Mouse (Mus musculus): Measurements from ENCODE around the gene Olfr547.
"Not testable (repeated sequence)": the region's sequence is repeated elsewhere in the genome, so short reads cannot be mapped to it uniquely, and the experiment has no call there.

The Olfr547 gene

DNA sequence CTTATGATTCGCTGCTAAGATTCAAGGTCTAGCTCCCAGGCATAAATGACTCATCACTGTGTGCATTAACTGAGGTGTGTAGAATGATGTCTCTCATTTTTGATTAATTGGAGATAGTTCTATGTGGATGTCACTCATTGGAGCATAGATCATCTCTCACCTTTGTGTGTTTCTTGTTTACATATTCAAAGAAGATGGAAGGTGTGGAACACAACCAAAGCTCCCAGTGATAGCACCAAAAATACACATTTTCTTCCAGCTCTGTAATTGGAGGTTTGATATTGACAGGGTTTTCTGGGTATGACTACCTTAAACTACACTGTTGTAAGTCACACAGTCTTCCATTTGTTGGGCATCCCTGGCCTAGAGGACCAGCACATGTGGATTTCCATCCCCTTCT is at the start of gene Olfr547:
Gene Olfr547 (plus strand): TSS at position 301 of the 400 bp plus-strand sequence.
- no peak for DNase-seq (ENCODE audit: low spot score)

DNA sequence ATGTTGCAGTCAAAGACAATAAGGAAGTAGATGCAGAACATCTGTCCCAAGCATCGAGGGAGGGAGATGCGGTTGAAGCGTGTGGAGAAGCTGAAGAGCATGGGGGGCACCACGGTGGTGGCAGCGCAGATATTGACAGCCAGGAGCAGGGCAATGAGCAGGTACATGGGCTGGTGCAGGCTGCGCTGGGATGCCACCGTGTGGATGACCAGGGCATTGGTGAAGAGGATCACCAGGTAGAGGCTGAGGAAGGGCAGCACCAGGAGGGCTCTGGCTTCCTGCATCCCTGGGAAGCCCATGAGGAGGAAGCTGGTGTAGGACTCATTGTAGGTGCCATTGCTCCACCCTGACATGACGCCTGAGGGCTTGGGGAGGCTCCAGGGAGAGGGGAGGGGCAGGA is 49.8 kb upstream of the Olfr547 start:
- DNase-seq (ENCODE audit: low spot score): not testable (repeated sequence)

DNA sequence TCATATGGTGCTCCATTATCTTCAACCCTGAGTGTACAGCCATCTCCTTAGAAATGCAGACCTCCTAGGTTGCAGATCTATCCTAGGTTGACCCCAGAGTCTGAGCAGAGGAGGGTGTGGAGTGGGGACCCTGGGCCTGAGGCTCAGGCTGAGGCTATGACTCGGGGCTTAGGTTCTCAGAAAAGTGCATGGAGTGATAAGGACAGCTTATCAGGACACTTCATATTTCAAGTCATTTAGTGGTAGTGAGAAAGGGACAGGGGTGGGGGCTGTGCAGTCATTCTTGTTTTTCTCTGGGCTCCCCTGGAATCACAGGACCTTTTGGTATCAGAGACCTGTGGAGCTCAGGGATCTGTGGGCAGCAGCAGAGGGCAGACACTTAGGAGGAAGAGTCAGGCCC is 48.4 kb upstream of the Olfr547 start:
- no peak for DNase-seq (ENCODE audit: low spot score)

DNA sequence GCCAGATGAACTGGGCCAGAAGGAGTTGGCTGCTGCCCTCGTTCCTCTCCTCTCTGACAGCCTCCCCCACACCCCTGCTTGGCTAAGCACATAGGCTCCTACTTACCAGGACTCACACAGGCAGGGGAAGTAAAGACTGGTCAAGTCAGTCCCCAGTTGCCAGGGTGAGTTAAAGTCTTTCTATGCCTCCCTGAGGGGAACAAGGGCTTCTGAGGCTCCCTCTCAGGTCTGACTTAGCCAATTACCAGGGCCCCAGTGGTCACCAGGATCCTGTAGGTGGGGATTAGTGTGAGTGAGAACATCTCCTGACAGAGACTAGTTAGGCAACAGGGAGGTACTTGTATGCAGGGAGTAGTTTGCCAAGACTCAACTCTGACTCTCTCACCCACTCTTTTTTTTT is 46.4 kb upstream of the Olfr547 start, which contains the start of gene Olfr544:
Gene Olfr544 (minus strand): TSS at position 153 of the 400 bp plus-strand sequence.
- no peak for DNase-seq (ENCODE audit: low spot score)

DNA sequence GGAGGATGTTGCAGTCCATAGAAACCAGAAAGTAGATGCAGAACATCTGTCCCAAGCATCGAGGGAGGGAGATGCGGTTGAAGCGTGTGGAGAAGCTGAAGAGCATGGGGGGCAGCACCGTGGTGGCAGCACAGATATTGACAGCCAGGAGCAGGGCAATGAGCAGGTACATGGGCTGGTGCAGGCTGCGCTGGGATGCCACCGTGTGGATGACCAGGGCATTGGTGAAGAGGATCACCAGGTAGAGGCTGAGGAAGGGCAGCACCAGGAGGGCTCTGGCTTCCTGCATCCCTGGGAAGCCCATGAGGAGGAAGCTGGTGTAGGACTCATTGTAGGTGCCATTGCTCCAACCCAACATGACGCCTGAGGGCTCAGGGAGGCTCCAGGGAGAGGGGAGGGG is 40.1 kb upstream of the Olfr547 start:
- DNase-seq (ENCODE audit: low spot score): not testable (repeated sequence)

DNA sequence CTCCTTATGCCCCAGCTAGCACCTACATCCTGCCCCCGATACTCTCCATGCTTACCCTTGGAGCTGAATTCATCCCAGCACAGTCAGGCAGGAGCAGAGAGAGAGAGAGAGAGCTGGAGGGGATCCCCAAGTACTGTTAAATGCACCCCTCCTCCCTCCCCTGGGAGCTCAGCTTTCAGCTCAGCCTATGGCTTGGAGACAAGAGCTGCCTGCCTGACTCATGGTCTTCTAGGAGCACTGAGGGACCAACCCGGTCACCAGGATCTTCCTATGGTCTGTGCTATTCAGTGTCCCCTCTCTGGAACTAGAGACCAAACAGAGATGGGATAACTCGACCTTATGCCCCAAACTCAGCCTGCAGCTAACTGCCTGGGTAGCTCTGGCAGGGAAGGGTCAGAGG is 35.1 kb upstream of the Olfr547 start, which contains the start of gene Olfr545:
Gene Olfr545 (minus strand): TSS at position 101 of the 400 bp plus-strand sequence.
- no peak for DNase-seq (ENCODE audit: low spot score)

DNA sequence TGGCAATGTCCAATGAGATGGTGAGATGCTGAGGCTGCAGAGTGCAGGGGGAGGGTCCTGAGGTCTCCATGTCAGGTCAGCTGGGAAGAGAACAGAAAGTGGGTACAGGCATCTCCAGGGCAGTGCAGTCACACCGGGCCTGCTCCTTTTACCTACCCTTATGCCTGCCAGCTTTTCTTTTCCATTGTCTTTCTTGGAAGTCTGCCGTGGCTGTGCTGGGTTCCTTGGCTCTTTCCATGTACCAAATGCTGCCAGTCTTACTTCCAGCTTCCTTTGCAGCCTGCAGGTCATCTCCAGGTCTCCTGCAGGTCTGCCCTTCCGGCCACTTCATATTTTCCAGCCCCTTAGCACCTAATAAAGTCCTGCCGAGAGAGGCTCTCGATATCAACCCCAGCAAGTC is 32.6 kb upstream of the Olfr547 start:
- DNase-seq (ENCODE audit: low spot score): no peak

DNA sequence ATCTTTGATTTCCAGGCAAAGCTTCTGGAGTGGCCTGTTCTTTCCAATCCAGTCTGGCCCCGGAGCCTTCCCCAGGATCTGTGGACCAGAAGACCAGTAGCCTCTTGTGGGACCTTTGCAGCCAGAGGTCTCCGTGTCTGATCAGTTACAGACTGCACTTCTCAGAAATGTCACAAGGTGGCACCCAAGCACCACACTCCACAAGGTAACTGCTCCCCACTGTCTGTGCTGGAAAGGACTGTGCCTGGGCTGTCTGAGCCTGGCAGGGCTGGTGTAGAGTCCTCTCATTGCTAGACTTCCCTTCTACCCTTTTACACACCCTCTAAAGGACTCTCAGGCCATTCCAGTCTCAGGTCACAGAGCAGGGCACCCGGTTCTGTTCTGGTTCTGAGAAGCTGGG is 27.7 kb upstream of the Olfr547 start:
- no peak for DNase-seq (ENCODE audit: low spot score)

DNA sequence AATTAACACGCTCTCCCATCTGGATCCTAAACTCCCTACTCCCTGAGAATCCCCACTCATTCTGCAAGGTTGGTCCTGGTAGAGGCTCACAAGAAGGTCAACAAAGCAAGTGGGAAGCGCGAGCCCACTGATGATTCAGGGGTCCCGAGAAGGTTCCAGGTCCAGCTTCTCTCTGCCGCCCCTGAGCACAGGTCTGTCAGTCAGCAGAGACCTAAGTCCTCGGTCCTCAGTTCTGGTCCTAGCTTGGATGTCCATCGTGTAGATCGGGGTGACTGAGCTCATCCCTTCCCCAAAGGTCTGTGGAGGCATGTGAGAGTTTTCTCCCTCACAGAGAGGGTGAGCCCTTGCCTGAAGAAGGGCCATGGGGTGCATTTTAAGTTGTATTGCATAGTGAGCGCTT is 26.5 kb upstream of the Olfr547 start:
- DNase-seq (ENCODE audit: low spot score): no peak

DNA sequence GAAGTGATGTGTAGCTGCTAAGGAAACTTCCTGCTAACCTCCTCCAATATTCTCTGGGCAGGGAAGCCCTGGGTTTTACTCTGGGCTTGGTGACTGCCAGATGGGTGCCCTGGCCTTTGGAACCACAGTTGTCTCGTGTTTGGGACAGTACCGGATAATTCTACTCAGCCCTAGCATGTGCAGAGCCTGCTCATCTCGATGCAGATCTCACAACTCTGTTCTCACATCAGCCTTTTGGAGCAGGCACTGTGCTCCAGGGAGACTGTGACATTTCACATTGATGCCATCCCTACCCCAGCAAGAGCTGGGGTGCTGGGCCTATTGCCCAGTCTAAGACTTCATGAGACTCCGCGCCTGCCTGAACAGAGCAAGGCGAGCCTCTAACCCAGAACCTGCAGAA is 25.9 kb upstream of the Olfr547 start:
- DNase-seq (ENCODE audit: low spot score): no peak

DNA sequence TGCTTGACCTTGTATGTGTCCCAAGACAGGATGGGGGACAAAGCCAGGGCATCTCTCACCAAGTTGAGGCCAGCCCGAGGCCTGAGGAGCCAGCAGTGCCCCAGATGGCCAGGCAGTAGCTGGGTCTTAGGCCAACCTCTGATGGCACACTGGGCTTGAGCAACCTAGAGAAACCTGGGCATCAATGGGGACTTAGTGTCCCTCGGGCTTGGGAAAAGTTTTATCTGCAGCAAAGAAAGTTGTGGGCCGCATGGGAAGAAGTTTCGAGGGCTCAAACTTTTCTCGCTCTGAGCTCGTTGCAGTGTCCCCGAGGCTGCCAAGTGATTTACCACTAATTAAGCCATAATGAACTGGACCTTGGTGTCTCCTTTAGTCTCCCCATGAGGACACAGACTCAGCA is 24.8 kb upstream of the Olfr547 start:
- no peak for DNase-seq (ENCODE audit: low spot score)

DNA sequence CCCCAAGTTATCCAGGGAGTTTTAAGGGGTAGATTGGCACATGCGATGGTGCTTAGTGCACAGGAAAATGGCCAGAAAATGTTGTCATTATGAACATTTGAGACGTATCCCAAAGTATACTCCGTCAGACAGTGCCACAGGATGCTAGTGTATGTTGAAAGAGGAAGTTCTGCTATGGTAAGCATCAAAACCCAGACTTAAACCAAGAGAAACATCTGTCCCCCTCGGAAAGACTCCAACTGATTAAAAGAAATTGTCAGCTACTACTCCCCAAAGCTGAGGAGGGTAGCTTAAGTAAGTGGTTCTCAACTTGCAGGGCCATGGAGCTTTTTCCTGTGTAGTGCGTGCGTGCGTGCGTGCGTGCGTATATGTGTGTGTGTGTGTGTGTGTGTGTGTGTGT is 22.6 kb upstream of the Olfr547 start:
- DNase-seq (ENCODE audit: low spot score): no peak

DNA sequence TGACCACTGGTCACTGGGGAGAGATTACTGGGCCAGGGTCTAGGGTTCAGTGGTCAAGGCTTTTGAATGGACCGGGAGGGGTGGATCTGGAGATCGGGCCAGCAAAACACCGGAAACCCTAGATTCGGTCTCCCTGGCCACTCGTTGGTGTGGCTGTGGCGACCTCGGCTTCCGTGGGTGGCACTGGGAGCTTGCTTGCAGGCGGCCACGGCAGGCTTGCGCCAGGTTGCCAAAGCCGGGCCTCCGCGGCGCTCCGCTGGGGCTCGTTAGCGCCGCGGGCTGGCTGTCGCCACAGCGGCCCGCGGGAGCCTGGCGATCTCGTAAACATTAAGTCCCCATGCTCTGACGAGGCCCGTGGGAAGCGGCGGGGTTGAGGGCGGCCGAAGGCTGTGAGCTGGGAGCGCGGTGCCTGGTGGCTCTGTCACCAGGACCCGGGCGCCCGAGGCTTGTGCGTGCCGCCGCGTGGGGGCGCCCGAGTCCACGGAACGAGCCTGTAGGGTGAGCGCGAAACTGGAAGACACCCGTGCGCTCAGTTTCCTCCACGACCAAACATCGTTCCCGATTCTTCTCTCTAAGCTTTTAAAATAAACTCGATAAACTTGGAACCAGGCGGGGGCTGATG is 21.6 kb upstream of the Olfr547 start:
- DNase-seq (ENCODE audit: low spot score): peak; percentile 49

DNA sequence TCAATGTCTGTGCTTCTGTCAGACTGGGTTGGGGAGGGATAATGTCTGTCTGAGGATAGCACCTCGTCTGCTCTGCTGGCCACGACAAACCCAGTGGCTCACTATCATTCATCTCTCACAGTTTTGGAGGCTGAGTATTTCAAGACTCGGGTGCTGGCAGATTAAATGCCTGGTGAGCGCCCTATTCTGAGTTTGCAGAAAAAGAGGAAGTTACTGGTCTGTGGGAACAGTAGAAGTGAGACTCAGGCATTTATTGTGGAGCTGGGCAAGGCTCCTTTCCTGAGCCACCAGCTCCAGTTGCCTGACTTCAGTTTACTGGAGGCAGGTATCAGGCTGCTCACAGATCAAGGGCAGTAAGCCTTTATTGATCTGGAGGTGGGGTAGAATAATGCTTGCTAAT is 20.4 kb upstream of the Olfr547 start:
- DNase-seq (ENCODE audit: low spot score): no peak

DNA sequence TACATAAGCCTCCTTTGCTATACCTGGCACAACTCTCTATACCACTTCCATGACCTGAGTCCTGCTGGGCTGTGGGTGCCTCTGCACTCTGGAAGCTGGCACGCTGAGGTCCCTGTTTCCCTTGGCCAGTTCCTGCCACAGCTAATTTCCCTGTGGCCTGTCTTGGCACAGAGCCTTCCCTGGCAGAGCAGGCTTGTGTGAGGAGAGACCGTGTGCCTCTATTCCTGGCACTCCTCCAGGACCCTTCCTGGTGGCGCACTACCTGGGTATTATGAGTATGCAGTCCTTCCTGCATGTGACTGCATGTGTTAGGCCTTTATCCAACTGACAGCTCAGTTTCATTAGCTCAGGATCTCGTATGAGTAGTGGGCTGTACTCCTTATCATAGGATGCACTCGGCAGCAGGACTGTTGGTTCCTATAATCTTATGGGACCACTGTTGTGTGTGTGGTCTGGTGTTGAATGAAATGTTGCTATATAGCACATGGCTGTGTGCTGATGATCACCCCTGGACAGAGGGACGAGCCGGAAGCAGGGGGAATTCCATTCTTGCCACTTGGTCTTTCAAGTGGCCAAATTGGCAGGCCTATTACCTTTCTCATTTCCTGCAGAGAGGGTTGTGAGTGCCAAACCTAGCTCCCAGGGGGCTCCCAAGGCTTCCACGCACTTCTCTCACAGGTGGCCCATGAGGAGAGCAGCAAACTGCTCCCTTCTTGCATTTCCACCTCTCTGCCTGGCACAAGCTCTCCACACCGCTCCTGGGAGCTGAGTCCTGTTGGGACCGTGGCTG is 18.1 kb upstream of the Olfr547 start:
- DNase-seq (ENCODE audit: low spot score): no peak

DNA sequence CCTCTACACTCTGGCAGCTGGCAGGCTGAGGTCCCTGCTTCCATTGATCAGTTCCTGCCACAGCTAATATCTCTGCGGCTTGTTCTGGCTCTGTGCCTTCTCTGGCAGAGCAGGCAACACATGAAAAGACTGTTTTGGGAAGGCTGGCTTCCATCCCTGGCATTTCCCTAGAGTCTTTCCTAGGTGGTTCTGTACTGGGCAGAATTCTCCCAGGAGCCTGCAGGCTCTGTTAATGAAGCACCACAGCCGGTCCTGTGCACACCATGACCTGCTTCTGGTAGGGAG is 17.6 kb upstream of the Olfr547 start:
- no peak for DNase-seq (ENCODE audit: low spot score)

DNA sequence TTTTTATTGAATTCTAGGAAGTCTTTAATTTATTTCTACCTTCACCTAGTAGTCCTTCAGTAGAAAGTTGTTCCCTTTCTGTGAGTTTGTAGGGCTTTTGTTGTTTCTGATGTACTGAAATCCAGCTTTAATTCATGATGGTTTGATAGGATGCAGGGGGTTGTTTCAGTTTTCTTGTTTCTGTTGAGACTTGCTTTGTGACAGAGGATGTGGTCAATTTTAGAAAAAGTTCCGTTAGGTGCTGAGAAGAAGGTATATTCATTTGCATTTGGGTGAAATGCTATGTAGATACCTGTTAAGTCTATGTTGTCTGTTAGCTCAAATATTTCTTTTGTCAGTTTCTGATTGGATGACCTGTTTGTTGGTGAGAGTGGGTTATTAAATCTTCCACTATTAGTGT is 5.5 kb upstream of the Olfr547 start:
- DNase-seq (ENCODE audit: low spot score): no peak

DNA sequence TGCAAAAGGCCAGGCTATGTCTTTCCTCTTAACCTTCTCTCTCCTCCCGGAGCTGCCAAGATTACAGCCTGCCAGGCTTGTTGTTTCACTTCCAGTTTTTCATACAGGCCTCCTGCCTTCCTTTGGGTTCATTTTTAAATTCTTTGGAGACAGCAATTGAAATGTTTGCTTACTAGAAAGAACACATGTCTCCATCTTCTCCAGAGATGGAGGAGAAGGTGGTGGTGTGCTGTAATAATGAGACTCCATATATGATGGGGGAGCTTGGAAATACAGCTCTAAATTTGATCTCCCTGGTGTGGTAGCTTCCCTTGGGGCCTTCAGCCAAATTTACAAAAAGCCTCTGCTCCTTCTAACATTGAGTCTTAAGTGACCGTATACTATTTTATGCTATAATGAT is 6.0 kb downstream of the Olfr547 start, which contains the start of gene Olfr548-ps1:
Gene Olfr548-ps1 (plus strand): TSS at position 301 of the 400 bp plus-strand sequence.
- no peak for DNase-seq (ENCODE audit: low spot score)

DNA sequence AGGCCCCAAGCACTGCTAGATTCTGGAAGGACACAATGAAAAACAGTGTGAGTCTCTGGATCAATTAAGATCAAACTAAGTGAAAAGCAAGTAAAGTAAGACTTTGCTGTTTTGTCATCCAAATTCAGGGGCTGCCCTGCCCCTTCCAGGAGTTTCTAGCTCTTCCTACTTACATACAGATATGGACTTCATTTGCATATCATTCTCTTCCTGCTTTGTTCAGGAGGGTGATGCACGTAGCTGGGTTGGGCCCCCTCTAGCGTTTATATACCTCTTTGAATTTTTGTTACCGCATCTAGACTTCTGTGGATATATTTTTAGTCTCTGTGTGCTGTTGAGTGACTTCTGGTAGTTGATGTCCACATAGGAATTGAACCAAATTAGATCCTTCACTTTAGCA is 6.7 kb downstream of the Olfr547 start:
- no peak for DNase-seq (ENCODE audit: low spot score)

DNA sequence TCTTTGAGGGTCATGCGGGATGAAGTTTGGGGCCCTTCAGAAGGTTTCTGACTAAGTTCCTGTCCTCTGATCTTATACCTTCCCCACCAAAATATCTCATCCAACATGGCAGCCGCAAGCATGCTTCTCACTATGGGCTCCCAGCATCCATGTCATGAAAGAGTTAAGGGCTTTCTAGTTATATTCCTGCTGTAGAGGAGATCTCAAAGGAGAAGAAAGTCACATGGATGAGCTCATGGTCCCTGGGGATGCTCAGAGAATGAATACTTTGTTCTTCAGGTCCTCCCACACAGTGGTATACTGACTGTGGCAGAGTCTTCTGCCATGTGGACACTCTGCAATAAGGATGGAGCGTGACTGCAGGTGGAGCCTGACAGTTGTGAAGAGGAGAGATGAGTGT is 15.0 kb downstream of the Olfr547 start, which contains the start of gene Olfr549:
Gene Olfr549 (plus strand): TSS at position 301 of the 400 bp plus-strand sequence.
- no peak for DNase-seq (ENCODE audit: low spot score)

DNA sequence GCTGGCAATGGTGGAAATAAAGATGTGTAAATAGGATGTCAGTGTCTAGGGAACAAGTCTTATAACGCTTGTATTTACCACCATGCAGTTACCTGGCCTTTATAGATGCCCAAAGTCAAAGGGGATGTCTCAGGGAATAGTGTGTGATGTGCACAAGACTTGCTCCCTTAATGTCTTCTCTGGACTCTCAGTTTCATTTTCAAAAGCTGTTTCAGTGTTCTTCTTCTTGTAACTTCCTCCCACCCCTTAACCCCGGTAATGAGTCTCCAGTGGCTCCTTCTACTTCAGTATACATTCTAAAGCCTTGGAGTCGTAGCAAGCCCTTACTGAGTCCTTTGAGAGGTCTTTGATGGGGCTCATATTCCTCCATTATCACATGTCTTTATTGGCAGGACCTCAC is 18.7 kb downstream of the Olfr547 start:
- no peak for DNase-seq (ENCODE audit: low spot score)

DNA sequence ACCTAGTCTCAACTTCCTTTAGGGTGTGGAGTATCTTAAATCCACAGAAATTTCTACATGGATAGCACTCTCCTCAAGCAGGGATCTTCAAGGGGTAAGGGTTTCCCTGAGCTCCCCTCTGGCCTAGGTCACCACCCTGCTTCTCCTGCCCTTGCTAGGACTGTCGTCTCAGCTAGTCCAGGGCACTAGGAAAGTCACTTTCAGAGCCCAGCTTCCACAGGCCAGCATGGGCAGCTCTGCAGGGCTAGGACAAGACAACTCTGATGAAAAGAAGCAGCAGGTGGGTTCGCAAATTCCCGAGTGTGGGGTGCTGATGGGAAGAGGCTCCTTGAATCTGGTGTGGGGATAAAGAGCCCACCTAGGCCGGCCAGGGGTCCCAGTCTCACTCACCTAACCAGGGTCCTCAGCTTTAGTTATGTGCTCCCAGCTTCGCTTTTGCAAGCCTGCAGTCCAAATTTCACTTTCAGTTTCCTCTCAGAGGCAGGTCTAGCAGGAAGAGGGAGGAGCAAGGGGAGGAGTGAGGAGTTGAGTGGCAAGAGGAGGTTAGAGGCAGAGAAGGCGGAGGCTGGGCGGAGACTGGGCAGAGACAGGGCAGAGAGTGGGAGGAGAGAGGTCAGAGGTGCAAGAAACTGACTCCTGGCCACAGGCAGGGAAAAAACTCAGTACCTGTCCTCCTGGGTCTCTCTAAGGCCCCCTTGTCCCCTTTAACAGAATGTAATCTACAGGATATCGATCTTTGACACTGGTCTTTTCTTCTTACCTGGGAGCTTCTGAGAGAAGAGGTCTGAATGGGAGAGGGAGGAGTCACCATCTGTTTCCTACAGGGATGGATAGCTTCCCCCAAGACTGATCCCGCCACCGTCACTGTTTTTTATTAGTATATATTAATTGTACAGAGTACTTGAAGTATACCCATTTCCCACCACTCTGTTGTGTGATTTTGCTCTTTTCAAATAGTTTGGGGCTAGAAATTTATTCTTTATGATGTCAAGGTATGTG is 30.7 kb downstream of the Olfr547 start, which contains the start of gene Trim21:
Gene Trim21 (minus strand): TSS at position 488 of the 999 bp plus-strand sequence.
- DNase-seq (ENCODE audit: low spot score): peak; percentile 26
